Mouse (Mus musculus) megakaryocyte progenitor cell, adult 5-6 weeks (primary cell): Measurements from ENCODE around the gene Tmem205. TPM values are rescaled to one million over a fixed set of nuclear protein-coding genes. Genes with fewer than 3 reads are reported as not detected.

Experiments used
- ATAC-seq: replicated peaks from 2 replicates; pipeline ENCODE4 v1.8.0; 2016; ENCODE audit warnings: mild to moderate bottlenecking, moderate TSS enrichment, inconsistent platforms; ENCODE audit not compliant: poor library complexity
- total RNA-seq, 2 experiments: library from RNA; stranded (forward) in 1 of 2; stranded (reverse) in 1 of 2; fragments of 157-497, 149-512 nt in 1 of 2; fragments of 200-1000 nt in 1 of 2; gene quantifications; 2 replicates each; pipeline versions ENCODE4 v1.2.3 to v1.2.4; 2015 to 2017

Gene Tmem205
- total RNA-seq, 2 experiments from 2014 or later, result 19.7 to 60.5 TPM

- peak; percentile 96 for ATAC-seq
These were observed 9.2 kb downstream of the Tmem205 start, which contains the start of gene Rab3d for GRCm38 (mm10) chr9:21918035-21918592. Gene Rab3d, minus strand, starts transcription at chr9:21918192.

- peak; percentile 11 for ATAC-seq
These were observed 9.8 kb downstream of the Tmem205 start for GRCm38 (mm10) chr9:21917493-21918034.

GRCm38 (mm10) chr9:21916851-21917492 is 10.4 kb downstream of the Tmem205 start:
- ATAC-seq, result no peak

GRCm38 (mm10) chr9:21909474-21910223 is 17.7 kb downstream of the Tmem205 start:
- peak; percentile 94 for ATAC-seq

GRCm38 (mm10) chr9:21908216-21908615 is 19.1 kb downstream of the Tmem205 start:
- ATAC-seq, result peak; percentile 41

- ATAC-seq, result no peak
These were observed 23.3 kb downstream of the Tmem205 start for GRCm38 (mm10) chr9:21904031-21904430.

GRCm38 (mm10) chr9:21901223-21901820 is 26.0 kb downstream of the Tmem205 start:
- ATAC-seq, result peak; percentile 100

- ATAC-seq, result peak; percentile 63
These were observed 38.1 kb downstream of the Tmem205 start for GRCm38 (mm10) chr9:21889229-21889628.

- no peak for ATAC-seq
These were observed 50.8 kb downstream of the Tmem205 start for GRCm38 (mm10) chr9:21876601-21877000.

- no peak for ATAC-seq
These were observed 55.2 kb downstream of the Tmem205 start for GRCm38 (mm10) chr9:21872204-21872603.

Other genes starting within 250 kb of the Tmem205 start
- gene Ldlr, start 204.1 kb downstream of the Tmem205 start, total RNA-seq (2015), result 6.5 and 8.5 TPM in 2 replicates
- 14.0 and 14.4 TPM in 2 replicates for gene Ldlr, start 204.1 kb downstream of the Tmem205 start, total RNA-seq (2017)
- gene Spc24, start 167.3 kb downstream of the Tmem205 start, total RNA-seq (2015), result 43.2 and 50.1 TPM in 2 replicates
- 128 and 151 TPM in 2 replicates for gene Spc24, start 167.3 kb downstream of the Tmem205 start, total RNA-seq (2017)
- 0.72 and 1.2 TPM in 2 replicates for gene Kank2, start 128.8 kb downstream of the Tmem205 start, total RNA-seq (2015)
- gene Kank2, start 128.8 kb downstream of the Tmem205 start, total RNA-seq (2017), result 0.71 and 1.2 TPM in 2 replicates
- gene Angptl8, start 92.0 kb downstream of the Tmem205 start, total RNA-seq (2015), result 0.22 and 1.8 TPM in 2 replicates
- gene Angptl8, start 92.0 kb downstream of the Tmem205 start, total RNA-seq (2017), result 4.0 and 4.7 TPM in 2 replicates
- 0.64 and 1.6 TPM in 2 replicates for gene Dock6, start 74.9 kb downstream of the Tmem205 start, total RNA-seq (2015)
- 0.67 and 2.3 TPM in 2 replicates for gene Dock6, start 74.9 kb downstream of the Tmem205 start, total RNA-seq (2017)
- 14.5 and 20.1 TPM in 2 replicates for gene Rab3d, start 9.4 kb downstream of the Tmem205 start, total RNA-seq (2015)
- 37.3 and 50.6 TPM in 2 replicates for gene Rab3d, start 9.4 kb downstream of the Tmem205 start, total RNA-seq (2017)
- gene Ccdc159, start 85 bp downstream of the Tmem205 start, total RNA-seq (2015), result 0.12 TPM in 1 of 2 replicates, not detected in the other
- gene Ccdc159, start 85 bp downstream of the Tmem205 start, total RNA-seq (2017), result 0.08 and 0.41 TPM in 2 replicates
- 0.42 TPM in 2 replicates for gene Plppr2, start 9.5 kb upstream of the Tmem205 start, total RNA-seq (2015)
- gene Plppr2, start 9.5 kb upstream of the Tmem205 start, total RNA-seq (2017), result 0.21 TPM in 1 of 2 replicates, not detected in the other
- 8.1 and 9.0 TPM in 2 replicates for gene Swsap1, start 28.2 kb upstream of the Tmem205 start, total RNA-seq (2015)
- gene Swsap1, start 28.2 kb upstream of the Tmem205 start, total RNA-seq (2017), result 4.1 and 5.8 TPM in 2 replicates
- gene Epor, start 36.0 kb upstream of the Tmem205 start, total RNA-seq (2015), result 3.0 and 6.0 TPM in 2 replicates
- 3.8 and 5.0 TPM in 2 replicates for gene Epor, start 36.0 kb upstream of the Tmem205 start, total RNA-seq (2017)
- gene Rgl3, start 61.9 kb upstream of the Tmem205 start, total RNA-seq (2015), result not detected in 2 replicates
- not detected in 2 replicates for gene Rgl3, start 61.9 kb upstream of the Tmem205 start, total RNA-seq (2017)
- not detected in 2 replicates for gene Ccdc151, start 75.1 kb upstream of the Tmem205 start, total RNA-seq (2015)
- not detected in 2 replicates for gene Ccdc151, start 75.1 kb upstream of the Tmem205 start, total RNA-seq (2017)
- gene Prkcsh, start 75.2 kb upstream of the Tmem205 start, total RNA-seq (2015), result 50.3 and 51.2 TPM in 2 replicates
- 136 and 146 TPM in 2 replicates for gene Prkcsh, start 75.2 kb upstream of the Tmem205 start, total RNA-seq (2017)
- gene Elavl3, start 124.5 kb upstream of the Tmem205 start, total RNA-seq (2015), result not detected in 2 replicates
- gene Elavl3, start 124.5 kb upstream of the Tmem205 start, total RNA-seq (2017), result not detected in 2 replicates
- not detected in 2 replicates for gene Gm49318, start 143.7 kb upstream of the Tmem205 start, total RNA-seq (2015)
- not detected in 2 replicates for gene Gm49318, start 143.7 kb upstream of the Tmem205 start, total RNA-seq (2017)
- gene Zfp653, start 143.8 kb upstream of the Tmem205 start, total RNA-seq (2015), result 4.9 and 7.1 TPM in 2 replicates
- 8.0 and 11.9 TPM in 2 replicates for gene Zfp653, start 143.8 kb upstream of the Tmem205 start, total RNA-seq (2017)
- gene Ecsit, start 157.9 kb upstream of the Tmem205 start, total RNA-seq (2015), result 10.1 and 12.0 TPM in 2 replicates
- gene Ecsit, start 157.9 kb upstream of the Tmem205 start, total RNA-seq (2017), result 20.8 and 24.0 TPM in 2 replicates
- not detected in 2 replicates for gene Cnn1, start 171.7 kb upstream of the Tmem205 start, total RNA-seq (2015)
- gene Cnn1, start 171.7 kb upstream of the Tmem205 start, total RNA-seq (2017), result not detected in 2 replicates
- gene Elof1, start 189.6 kb upstream of the Tmem205 start, total RNA-seq (2015), result 106 and 124 TPM in 2 replicates
- gene Elof1, start 189.6 kb upstream of the Tmem205 start, total RNA-seq (2017), result 43.6 and 49.6 TPM in 2 replicates
- 3.3 and 4.1 TPM in 2 replicates for gene Acp5, start 208.2 kb upstream of the Tmem205 start, total RNA-seq (2015)
- gene Acp5, start 208.2 kb upstream of the Tmem205 start, total RNA-seq (2017), result 2.9 and 5.3 TPM in 2 replicates
- 21.8 and 25.4 TPM in 2 replicates for gene Pigyl, start 229.3 kb upstream of the Tmem205 start, total RNA-seq (2015)
- gene Pigyl, start 229.3 kb upstream of the Tmem205 start, total RNA-seq (2017), result 28.4 and 31.8 TPM in 2 replicates